Mouse (Mus musculus): ENCODE results near the gene Gmfg. TPM values are rescaled to one million over a fixed set of nuclear protein-coding genes. Genes with fewer than 3 reads are reported as not detected.
A peak's percentile ranks its signal among the peaks of the same experiment; 100 is the strongest.

The Gmfg gene
- polyA plus RNA-seq, 1 experiment from 2014 or later, result 35.6 TPM

GRCm38 (mm10) chr7:28432252-28432651 lies 5.0 kb upstream of the Gmfg start:
- Histone ChIP-seq H3K36me3 (ENCODE audit: control insufficient read depth, insufficient read depth) (no peaks in the 10 kb centered on the region), H3K4me1 (ENCODE audit: control insufficient read depth, low read depth, low read length) (peaks cover 59% of the 10 kb centered on the region), H3K9ac (ENCODE audit: low read depth, low read length) (peak overlapping the region; percentile 4), H3K27me3 (ENCODE audit: control insufficient read depth, insufficient read depth, low read depth, low read length) (no peaks in the 10 kb centered on the region), H3K9me3 (replicated peaks; ENCODE audit: control insufficient read depth, low read length) (no peaks in the 10 kb centered on the region), H3K4me3 (ENCODE audit: low read depth, low read length) (peak overlapping the region; percentile 1), H3K4me2 (ENCODE audit: low read depth, low read length) (peak overlapping the region; percentile 58), H3K27ac (ENCODE audit: low read length) (peak overlapping the region; percentile 84)
- 20% methylated on average over 2 of the region's 2 CpGs for WGBS (ENCODE audit: insufficient replicate concordance)
- peak; percentile 1; the same call in 1 of the 2 replicates for ATAC-seq (ENCODE audit: low read depth)

DNA sequence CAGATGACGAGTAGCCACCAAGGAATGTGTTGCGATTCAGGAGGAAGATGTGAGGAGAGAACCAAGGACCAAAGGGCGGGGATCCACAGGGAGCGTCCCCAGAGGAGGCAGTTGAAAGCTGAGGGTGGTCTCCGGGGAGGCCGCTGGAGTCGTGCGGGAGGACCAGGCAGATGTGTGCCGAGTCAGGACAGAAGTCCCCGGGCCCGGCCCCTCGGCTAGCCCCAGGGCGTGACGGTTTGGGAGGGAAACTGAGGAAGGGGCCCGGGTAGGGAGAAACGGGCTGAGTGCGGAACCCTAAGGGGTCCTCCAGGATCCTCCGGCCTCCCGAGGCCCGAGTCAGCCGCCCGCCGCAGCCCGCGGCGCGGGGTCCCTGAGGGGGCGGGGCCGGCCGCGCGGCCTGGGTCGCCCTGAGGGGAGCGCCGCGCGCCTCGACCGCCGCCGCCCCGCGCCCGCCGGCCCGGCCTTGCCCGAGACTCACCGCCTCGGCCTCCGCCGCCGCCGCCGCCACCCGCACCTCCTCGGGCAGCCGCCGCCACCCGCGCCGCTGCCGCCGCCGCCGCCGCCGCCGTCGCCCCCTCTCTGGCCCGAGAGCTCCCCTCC lies 1.5 kb upstream of the Gmfg start:
- peak overlapping the region; percentile 68 for H3K27ac ChIP-seq (ENCODE audit: low read length)
- 1% methylated on average over 41 of the region's 70 CpGs for WGBS (ENCODE audit: insufficient replicate concordance)
- H3K4me2 ChIP-seq (ENCODE audit: low read depth, low read length), result peak overlapping the region; percentile 75
- peaks cover 52% of the 10 kb centered on the region for H3K4me1 ChIP-seq (ENCODE audit: control insufficient read depth, low read depth, low read length)
- H3K27me3 ChIP-seq (ENCODE audit: control insufficient read depth, insufficient read depth, low read depth, low read length), result no peaks in the 10 kb centered on the region
- H3K9me3 ChIP-seq (replicated peaks; ENCODE audit: control insufficient read depth, low read length), result no peaks in the 10 kb centered on the region
- no peaks in the 10 kb centered on the region for H3K36me3 ChIP-seq (ENCODE audit: control insufficient read depth, insufficient read depth)
- H3K9ac ChIP-seq (ENCODE audit: low read depth, low read length), result peak overlapping the region; percentile 91
- H3K4me3 ChIP-seq (ENCODE audit: low read depth, low read length), result peak overlapping the region; percentile 85
- 0 out of 2 replicates have a peak, but pooled peaks have one; percentile 1 for ATAC-seq (ENCODE audit: low read depth)

GRCm38 (mm10) chr7:28436271-28436904 lies 859 bp upstream of the Gmfg start:
- Histone ChIP-seq H3K27ac (ENCODE audit: low read length) (peak overlapping the region; percentile 87), H3K9ac (ENCODE audit: low read depth, low read length) (peak overlapping the region; percentile 91), H3K27me3 (ENCODE audit: control insufficient read depth, insufficient read depth, low read depth, low read length) (no peaks in the 10 kb centered on the region), H3K4me1 (ENCODE audit: control insufficient read depth, low read depth, low read length) (peaks cover 47% of the 10 kb centered on the region), H3K4me3 (ENCODE audit: low read depth, low read length) (peak overlapping the region; percentile 85), H3K36me3 (ENCODE audit: control insufficient read depth, insufficient read depth) (no peaks in the 10 kb centered on the region), H3K9me3 (replicated peaks; ENCODE audit: control insufficient read depth, low read length) (no peaks in the 10 kb centered on the region), H3K4me2 (ENCODE audit: low read depth, low read length) (peak overlapping the region; percentile 94)
- WGBS (ENCODE audit: insufficient replicate concordance), result under 1% methylated on average over 32 of the region's 64 CpGs
- ATAC-seq (ENCODE audit: low read depth), result peak; percentile 95

- Histone ChIP-seq H3K36me3 (ENCODE audit: control insufficient read depth, insufficient read depth) (no peaks in the 10 kb centered on the region), H3K27ac (ENCODE audit: low read length) (no peak overlapping the region), H3K9ac (ENCODE audit: low read depth, low read length) (no peak overlapping the region), H3K4me2 (ENCODE audit: low read depth, low read length) (no peak overlapping the region), H3K9me3 (replicated peaks; ENCODE audit: control insufficient read depth, low read length) (no peaks in the 10 kb centered on the region), H3K4me1 (ENCODE audit: control insufficient read depth, low read depth, low read length) (peaks cover 31% of the 10 kb centered on the region), H3K4me3 (ENCODE audit: low read depth, low read length) (no peak overlapping the region), H3K27me3 (ENCODE audit: control insufficient read depth, insufficient read depth, low read depth, low read length) (no peaks in the 10 kb centered on the region)
- no peak for ATAC-seq (ENCODE audit: low read depth)
These were observed 717 bp downstream of the Gmfg start for GRCm38 (mm10) chr7:28437964-28438363.

DNA sequence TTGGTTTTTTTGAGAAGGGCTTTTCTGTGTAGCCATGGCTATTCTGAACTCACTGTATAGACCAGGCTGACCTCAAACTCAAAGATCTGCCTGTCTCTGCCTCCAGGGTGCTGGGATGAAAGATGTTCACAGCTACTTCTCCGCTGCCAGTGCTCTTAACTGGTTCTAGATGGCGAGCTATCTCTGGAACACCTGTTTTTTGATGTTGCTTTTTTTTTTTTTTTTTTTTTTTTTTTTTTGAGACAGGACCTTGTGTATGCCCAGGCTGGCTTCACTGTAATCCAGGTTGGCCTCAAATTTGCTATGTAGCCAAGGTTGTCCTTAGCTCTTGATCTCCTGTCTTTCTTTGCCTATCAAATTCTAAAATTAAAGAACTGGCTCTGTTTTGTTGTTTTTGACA lies 1.5 kb downstream of the Gmfg start:
- WGBS (ENCODE audit: insufficient replicate concordance), result 40% methylated on average over 2 of the region's 2 CpGs
- H3K4me2 ChIP-seq (ENCODE audit: low read depth, low read length), result no peak overlapping the region
- ATAC-seq (ENCODE audit: low read depth), result no peak
- no peaks in the 10 kb centered on the region for H3K36me3 ChIP-seq (ENCODE audit: control insufficient read depth, insufficient read depth)
- H3K4me1 ChIP-seq (ENCODE audit: control insufficient read depth, low read depth, low read length), result peaks cover 23% of the 10 kb centered on the region
- H3K27me3 ChIP-seq (ENCODE audit: control insufficient read depth, insufficient read depth, low read depth, low read length), result no peaks in the 10 kb centered on the region
- no peaks in the 10 kb centered on the region for H3K9me3 ChIP-seq (replicated peaks; ENCODE audit: control insufficient read depth, low read length)
- no peak overlapping the region for H3K27ac ChIP-seq (ENCODE audit: low read length)
- H3K9ac ChIP-seq (ENCODE audit: low read depth, low read length), result no peak overlapping the region
- H3K4me3 ChIP-seq (ENCODE audit: low read depth, low read length), result no peak overlapping the region

DNA sequence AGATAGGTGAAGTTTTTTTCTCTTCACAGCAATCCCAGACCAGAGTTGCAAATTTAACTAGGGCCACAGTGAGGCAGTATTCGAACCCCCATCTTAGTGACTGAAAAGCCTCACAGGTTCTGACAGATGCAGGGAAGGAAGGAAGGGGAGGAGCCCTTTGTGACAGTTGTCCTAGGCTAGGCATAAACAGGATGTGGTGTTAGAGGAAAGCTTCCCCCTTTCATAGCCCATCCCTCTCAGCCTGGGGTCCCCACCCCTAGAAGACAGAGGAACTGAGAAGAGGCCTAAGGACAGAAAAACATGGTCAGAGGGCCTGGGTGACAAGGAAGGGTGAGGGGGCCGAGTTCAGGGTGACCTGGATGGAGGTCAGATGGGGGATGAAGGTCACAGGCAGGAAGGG lies 3.5 kb downstream of the Gmfg start:
- ATAC-seq (ENCODE audit: low read depth), result no peak
- peak overlapping the region; percentile 35 for H3K9ac ChIP-seq (ENCODE audit: low read depth, low read length)
- H3K4me3 ChIP-seq (ENCODE audit: low read depth, low read length), result peak overlapping the region; percentile 40
- peak overlapping the region; percentile 8; the same call in 1 of the 2 replicates for H3K4me2 ChIP-seq (ENCODE audit: low read depth, low read length)
- no peaks in the 10 kb centered on the region for H3K9me3 ChIP-seq (replicated peaks; ENCODE audit: control insufficient read depth, low read length)
- H3K4me1 ChIP-seq (ENCODE audit: control insufficient read depth, low read depth, low read length), result peaks cover 7% of the 10 kb centered on the region
- no peaks in the 10 kb centered on the region for H3K27me3 ChIP-seq (ENCODE audit: control insufficient read depth, insufficient read depth, low read depth, low read length)
- peak overlapping the region; percentile 63 for H3K27ac ChIP-seq (ENCODE audit: low read length)
- WGBS (ENCODE audit: insufficient replicate concordance), result 3% methylated on average over 2 of the region's 2 CpGs
- H3K36me3 ChIP-seq (ENCODE audit: control insufficient read depth, insufficient read depth), result no peaks in the 10 kb centered on the region

DNA sequence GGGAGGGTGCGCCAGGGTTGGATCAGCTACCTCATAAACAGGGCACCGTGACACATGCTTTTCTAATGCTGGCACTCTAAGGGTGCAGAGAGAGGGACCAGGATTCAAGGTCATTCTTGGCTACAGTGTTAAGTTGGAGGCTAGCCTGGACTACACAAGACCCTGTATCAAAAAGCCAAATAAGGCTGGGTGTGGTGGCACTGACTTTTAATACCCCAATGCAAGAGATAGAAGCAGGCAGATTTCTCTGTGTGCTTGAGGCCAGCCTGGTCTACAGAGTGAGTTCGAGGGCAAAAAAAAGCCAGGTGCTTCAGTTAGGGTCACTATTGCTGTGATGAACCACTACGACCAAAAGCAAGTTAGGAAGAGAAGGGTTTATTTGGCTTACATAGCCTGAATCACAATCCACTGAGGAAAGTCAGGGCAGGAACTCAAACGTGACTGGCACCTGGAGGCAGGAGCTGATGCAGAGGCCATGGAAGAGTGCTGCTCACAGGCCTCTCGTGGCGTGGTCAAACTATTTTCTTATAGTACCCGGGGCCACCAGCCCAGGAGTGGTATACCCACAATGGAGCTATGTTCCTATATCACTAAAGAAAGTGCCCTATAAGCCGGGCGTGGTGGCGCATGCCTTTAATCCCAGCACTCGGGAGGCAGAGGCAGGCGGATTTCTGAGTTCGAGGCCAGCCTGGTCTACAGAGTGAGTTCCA lies 4.7 kb downstream of the Gmfg start:
- H3K27ac ChIP-seq (ENCODE audit: low read length), result peak overlapping the region; percentile 68

GRCm38 (mm10) chr7:28442688-28443087 lies 5.4 kb downstream of the Gmfg start:
- Histone ChIP-seq H3K27me3 (ENCODE audit: control insufficient read depth, insufficient read depth, low read depth, low read length) (no peaks in the 10 kb centered on the region), H3K9ac (ENCODE audit: low read depth, low read length) (no peak overlapping the region), H3K27ac (ENCODE audit: low read length) (peak overlapping the region; percentile 10), H3K9me3 (replicated peaks; ENCODE audit: control insufficient read depth, low read length) (no peaks in the 10 kb centered on the region), H3K36me3 (ENCODE audit: control insufficient read depth, insufficient read depth) (no peaks in the 10 kb centered on the region), H3K4me3 (ENCODE audit: low read depth, low read length) (peak overlapping the region; percentile 7), H3K4me1 (ENCODE audit: control insufficient read depth, low read depth, low read length) (no peaks in the 10 kb centered on the region; the same call in 1 of the 2 replicates), H3K4me2 (ENCODE audit: low read depth, low read length) (peak overlapping the region; percentile 23)
- 6% methylated on average over 4 of the region's 4 CpGs for WGBS (ENCODE audit: insufficient replicate concordance)
- peak; percentile 52; the same call in 1 of the 2 replicates for ATAC-seq (ENCODE audit: low read depth)

More for the DNA sequence above, 4.7 kb downstream of the Gmfg start:
- H3K4me1 ChIP-seq (ENCODE audit: control insufficient read depth, low read depth, low read length), result peaks cover 7% of the 10 kb centered on the region
- no peak for ATAC-seq (ENCODE audit: low read depth)
- peak overlapping the region; percentile 32 for H3K4me3 ChIP-seq (ENCODE audit: low read depth, low read length)
- H3K36me3 ChIP-seq (ENCODE audit: control insufficient read depth, insufficient read depth), result no peaks in the 10 kb centered on the region
- H3K9me3 ChIP-seq (replicated peaks; ENCODE audit: control insufficient read depth, low read length), result no peaks in the 10 kb centered on the region
- H3K27me3 ChIP-seq (ENCODE audit: control insufficient read depth, insufficient read depth, low read depth, low read length), result no peaks in the 10 kb centered on the region
- WGBS (ENCODE audit: insufficient replicate concordance), result 39% methylated on average over 14 of the region's 14 CpGs
- H3K4me2 ChIP-seq (ENCODE audit: low read depth, low read length), result peak overlapping the region; percentile 27
- no peak overlapping the region for H3K9ac ChIP-seq (ENCODE audit: low read depth, low read length)
